8 mouse cellular contexts compared by ENCODE assay signal in the genomic region with DNA sequence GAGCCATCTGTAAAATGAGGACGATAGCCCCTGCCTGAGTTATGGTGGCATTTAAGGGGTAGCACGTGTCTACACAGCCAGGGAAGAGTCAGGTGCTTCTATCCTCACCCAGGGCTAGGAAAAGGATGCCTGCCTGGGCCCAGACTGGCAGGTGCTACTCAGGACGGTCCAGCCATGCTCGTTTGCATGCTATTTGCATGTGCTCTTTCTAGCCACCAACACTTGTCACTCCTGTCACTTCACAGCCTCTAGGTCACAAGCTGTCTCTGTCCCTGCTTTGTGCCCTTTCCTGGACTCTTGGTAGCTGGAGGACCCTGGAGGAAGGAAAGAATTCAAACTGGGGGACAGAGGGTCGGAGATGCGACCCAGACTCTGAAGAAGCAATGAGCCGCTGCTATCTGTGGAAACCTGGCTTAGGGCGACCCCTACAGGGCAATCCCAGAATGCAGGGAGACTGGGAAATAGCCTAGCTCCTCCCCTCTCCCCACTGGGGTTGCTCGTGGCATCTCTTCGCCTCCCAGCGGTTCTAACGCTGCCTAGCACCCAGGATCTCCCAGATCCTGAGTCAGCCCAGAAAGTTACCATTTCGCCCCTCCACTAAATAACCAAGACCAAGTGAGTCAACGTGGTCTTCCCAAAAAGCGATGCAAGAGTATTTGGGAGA. TPM values are rescaled to one million over a fixed set of nuclear protein-coding genes. Genes with fewer than 3 reads are reported as not detected.
DNase-seq lines count a peak whose midpoint lies in the region; ATAC-seq and TF ChIP-seq lines count a peak whose summit lies in the region.

No protein-coding gene starts in this region.

- WGBS in forebrain, embryonic 12.5 days = 12% methylated on average over 15 of the region's 15 CpGs

- intact Hi-C loops in heart, postnatal 36 days (cut with DNase I) = loop anchor here (1.0 to 5.0 kb wide), 5 partner anchors 71 to 645 kb away; no protein-coding TSS in a partner anchor

- in situ Hi-C loops in ES-E14 (cut with MboI; ENCODE audit: low sequenced_read_pairs in 2 of 2, unreplicated experiment in 2 of 2) = loop anchor here (5.0 to 10.0 kb wide), 3 partner anchors 199 to 449 kb away; no protein-coding TSS in a partner anchor

- peak; percentile 97 for DNase-seq in ES-E14 (ENCODE audit: low read depth, low spot score)
- peak; percentile 89 for DNase-seq in c-Kit-negative CD71-positive TER-119-positive erythroid progenitor cells, embryonic 14.5 days (ENCODE audit: low read depth, low spot score)
- DNase-seq in heart, postnatal 36 days = peak; percentile 97 to 99
- DNase-seq in layer of hippocampus, adult 8-10 months (ENCODE audit: low spot score in 2 of 2) = peak; percentile 89 to 99
- DNase-seq in lung, postnatal 10 days = peak; percentile 96
- peak; percentile 99 for DNase-seq in ovary, postnatal 14 days (ENCODE audit: low spot score)
- peak; percentile 87 for DNase-seq in thymus, postnatal 0 days (ENCODE audit: low spot score)

- 0 out of 2 replicates have a peak overlapping the region, but pooled peaks have one; percentile 9 for H3K9ac ChIP-seq in ES-E14 (ENCODE audit: insufficient read depth, low read depth, low read length, poor library complexity, severe bottlenecking)
- H3K9ac ChIP-seq in forebrain, embryonic 12.5 days = no peak overlapping the region

- peak; percentile 62 for ATAC-seq in forebrain, embryonic 12.5 days (ENCODE audit: low FRiP score)

- H3K4me1 ChIP-seq in ES-E14 (ENCODE audit: control insufficient read depth in 2 of 2, insufficient read depth in 2 of 2, low read length in 2 of 2, poor library complexity in 1 of 2) = peaks cover 2 to 16% of the 10 kb centered on the region in 2 experiments; a peak in 2 of 4 replicates
- peaks cover 22% of the 10 kb centered on the region for H3K4me1 ChIP-seq in forebrain, embryonic 12.5 days

- H3K9me3 ChIP-seq in ES-E14 (ENCODE audit: control insufficient read depth, insufficient read depth, low read depth, low read length) = no peaks in the 10 kb centered on the region
- no peaks in the 10 kb centered on the region for H3K9me3 ChIP-seq in forebrain, embryonic 12.5 days

- H3K27ac ChIP-seq in ES-E14 (ENCODE audit: insufficient read depth, low read depth, low read length, poor library complexity, severe bottlenecking) = no peak overlapping the region
- H3K27ac ChIP-seq in forebrain, embryonic 12.5 days = no peak overlapping the region

- H3K4me2 ChIP-seq in forebrain, embryonic 12.5 days = no peak overlapping the region

- 0 out of 4 replicates have a peak overlapping the region, but pooled peaks of 1 of the 2 experiments have one; percentile 26 for H3K4me3 ChIP-seq in ES-E14 (ENCODE audit: insufficient read depth in 1 of 2, low read depth in 1 of 2, low read length in 2 of 2, poor library complexity in 1 of 2, severe bottlenecking in 1 of 2)
- H3K4me3 ChIP-seq in forebrain, embryonic 12.5 days (replicated peaks) = no peak overlapping the region

- peaks cover 9% of the 10 kb centered on the region; the same call in 1 of the 2 replicates for H3K27me3 ChIP-seq in forebrain, embryonic 12.5 days

- no peaks in the 10 kb centered on the region for H3K36me3 ChIP-seq in ES-E14 (ENCODE audit: control insufficient read depth, insufficient read depth, low read length, poor library complexity, severe bottlenecking)
- no peaks in the 10 kb centered on the region for H3K36me3 ChIP-seq in forebrain, embryonic 12.5 days (replicated peaks)

TF ChIP-seq in ES-E14, 5 proteins besides CTCF, POLR2A, EP300 and RAD21:
- TF ChIP-seq HCFC1 (IDR thresholded peaks at IDR 0.05; ENCODE audit: borderline replicate concordance, insufficient read depth, low read length) (peak; percentile 57; the same call in 1 of the 2 replicates), ZC3H11A (IDR thresholded peaks at IDR 0.05; ENCODE audit: borderline replicate concordance, low read depth, low read length) (peak; percentile 99), CHD2 (IDR thresholded peaks at IDR 0.05; ENCODE audit: low read depth, low read length) (no peak), ZNF384 (IDR thresholded peaks at IDR 0.05; ENCODE audit: low read depth, low read length) (no peak), MAFK (IDR thresholded peaks at IDR 0.05; ENCODE audit: insufficient read depth, low read depth, low read length) (0 out of 2 replicates have a peak, but pooled peaks have one; percentile 30)
TF ChIP-seq in ES-E14: peak in this region for 3.

RNA-seq across cellular contexts. Expression of gene Krt78, which starts 19.5 kb away (rescaled TPM):
- total RNA-seq in ES-E14 (2012; rRNA removed) = 0.09 TPM in 1 of 2 replicates, not detected in the other
- polyA plus RNA-seq in forebrain, embryonic 12.5 days (2016; fragmentation: Nextera tagmentation; extraction: Ambion mirVana) = not detected in 2 replicates
- total RNA-seq in heart, postnatal 36 days (2021) = not detected
- total RNA-seq in layer of hippocampus, adult 8-10 months (2022) = not detected
- 0.43 and 0.50 TPM in 2 replicates for polyA plus RNA-seq in thymus, postnatal 0 days (2015; fragmentation: Nextera tagmentation; extraction: Ambion mirVana)

RNA-seq across cellular contexts. Expression of gene Krt8, which starts 30.7 kb away (rescaled TPM):
- 346 and 451 TPM in 2 replicates for total RNA-seq in ES-E14 (2012; rRNA removed)
- 10.0 and 13.4 TPM in 2 replicates for polyA plus RNA-seq in forebrain, embryonic 12.5 days (2016; fragmentation: Nextera tagmentation; extraction: Ambion mirVana)
- 1 to 10 TPM; 1.4 to 2.5 TPM for total RNA-seq in heart, postnatal 36 days (2021)
- under 1 TPM in 3 of 4 experiments, not detected in 1; 0.22 to 0.56 (median 0.43) TPM for total RNA-seq in layer of hippocampus, adult 8-10 months (2022)
- polyA plus RNA-seq in thymus, postnatal 0 days (2015; fragmentation: Nextera tagmentation; extraction: Ambion mirVana) = 1,106 and 1,123 TPM in 2 replicates

RNA-seq across cellular contexts. Expression of gene Krt79, which starts 33.4 kb away (rescaled TPM):
- total RNA-seq in ES-E14 (2012; rRNA removed) = 0.74 and 2.0 TPM in 2 replicates
- 0.08 and 0.15 TPM in 2 replicates for polyA plus RNA-seq in forebrain, embryonic 12.5 days (2016; fragmentation: Nextera tagmentation; extraction: Ambion mirVana)
- not detected for total RNA-seq in heart, postnatal 36 days (2021)
- total RNA-seq in layer of hippocampus, adult 8-10 months (2022) = under 1 TPM in 3 of 4 experiments, not detected in 1; 0.18 to 0.41 (median 0.21) TPM
- polyA plus RNA-seq in thymus, postnatal 0 days (2015; fragmentation: Nextera tagmentation; extraction: Ambion mirVana) = 0.71 and 0.74 TPM in 2 replicates

RNA-seq across cellular contexts. Expression of gene Krt4, which starts 49.0 kb away (rescaled TPM):
- 0.13 TPM in 1 of 2 replicates, not detected in the other for total RNA-seq in ES-E14 (2012; rRNA removed)
- not detected in 2 replicates for polyA plus RNA-seq in forebrain, embryonic 12.5 days (2016; fragmentation: Nextera tagmentation; extraction: Ambion mirVana)
- not detected for total RNA-seq in heart, postnatal 36 days (2021)
- not detected for total RNA-seq in layer of hippocampus, adult 8-10 months (2022)
- 1.2 and 43.4 TPM in 2 replicates for polyA plus RNA-seq in thymus, postnatal 0 days (2015; fragmentation: Nextera tagmentation; extraction: Ambion mirVana)

RNA-seq across cellular contexts. Expression of gene Krt18, which starts 54.4 kb away (rescaled TPM):
- total RNA-seq in ES-E14 (2012; rRNA removed) = 266 and 382 TPM in 2 replicates
- polyA plus RNA-seq in forebrain, embryonic 12.5 days (2016; fragmentation: Nextera tagmentation; extraction: Ambion mirVana) = 9.4 and 13.6 TPM in 2 replicates
- total RNA-seq in heart, postnatal 36 days (2021) = 1 to 10 TPM; 2.5 to 5.1 TPM
- total RNA-seq in layer of hippocampus, adult 8-10 months (2022) = 1 to 10 TPM in 2 of 4 experiments, under 1 TPM in 1, not detected in 1; 0.23 to 2.4 (median 2.3) TPM
- polyA plus RNA-seq in thymus, postnatal 0 days (2015; fragmentation: Nextera tagmentation; extraction: Ambion mirVana) = 1,281 and 1,324 TPM in 2 replicates

Comparison
In these comparisons a context has a peak if more than half of its experiments do, and no peak if none do; other contexts are left out.
1. RNA of gene Krt8, which starts 30.7 kb away (total RNA-seq): 346 to 451 TPM in ES-E14; 1.4 to 2.5 TPM in heart, postnatal 36 days and 0.22 to 0.56 TPM in layer of hippocampus, adult 8-10 months; every median in the first group is over 100 times any median in the second.
2. Peak in every context shown above with its lines, with median percentiles within 50 percentile points of each other: DNase-seq.